Mouse (Mus musculus): ENCODE data around the gene Dusp3. TPM values are rescaled to one million over a fixed set of nuclear protein-coding genes. Genes with fewer than 3 reads are reported as not detected.
"Not testable (repeated sequence)": the region's sequence is repeated elsewhere in the genome, so short reads cannot be mapped to it uniquely, and the experiment has no call there.

Gene Dusp3
- polyA plus RNA-seq, 1 experiment from 2014 or later: 9.8 TPM

DNA sequence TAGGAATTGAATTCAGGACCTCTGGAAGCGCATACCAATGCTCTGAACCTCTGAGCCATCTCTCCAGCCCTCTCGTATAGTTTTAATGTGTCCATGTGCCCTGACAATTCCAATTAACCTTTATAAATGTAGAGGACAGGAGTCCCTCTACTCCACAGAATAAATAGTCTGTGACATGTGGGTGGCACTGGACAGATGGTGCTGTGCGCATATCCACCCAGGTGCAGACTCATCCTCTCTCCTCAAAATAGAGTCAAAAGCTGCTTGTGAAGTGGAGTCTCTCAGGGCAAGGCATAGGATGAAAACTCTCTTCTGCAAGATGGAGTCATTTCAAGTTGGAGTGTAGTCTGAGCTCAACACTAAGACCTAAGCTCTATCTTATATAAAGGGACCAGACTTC, 3.4 kb upstream of the Dusp3 start:
- DNase-seq: no peak
- H3K4me2 ChIP-seq: no peak overlapping the region
- ATAC-seq (ENCODE audit: low read depth): no peak
- 84% methylated on average over 3 of the region's 3 CpGs for WGBS (ENCODE audit: insufficient replicate concordance)
- H3K9ac ChIP-seq: no peak overlapping the region
- H3K27me3 ChIP-seq: peaks cover 29% of the 10 kb centered on the region
- no peaks in the 10 kb centered on the region for H3K36me3 ChIP-seq
- no peak overlapping the region for H3K27ac ChIP-seq
- peaks cover 40% of the 10 kb centered on the region for H3K4me1 ChIP-seq (replicated peaks)
- no peaks in the 10 kb centered on the region for H3K9me3 ChIP-seq (replicated peaks)
- no peak overlapping the region for H3K4me3 ChIP-seq (replicated peaks)

DNA sequence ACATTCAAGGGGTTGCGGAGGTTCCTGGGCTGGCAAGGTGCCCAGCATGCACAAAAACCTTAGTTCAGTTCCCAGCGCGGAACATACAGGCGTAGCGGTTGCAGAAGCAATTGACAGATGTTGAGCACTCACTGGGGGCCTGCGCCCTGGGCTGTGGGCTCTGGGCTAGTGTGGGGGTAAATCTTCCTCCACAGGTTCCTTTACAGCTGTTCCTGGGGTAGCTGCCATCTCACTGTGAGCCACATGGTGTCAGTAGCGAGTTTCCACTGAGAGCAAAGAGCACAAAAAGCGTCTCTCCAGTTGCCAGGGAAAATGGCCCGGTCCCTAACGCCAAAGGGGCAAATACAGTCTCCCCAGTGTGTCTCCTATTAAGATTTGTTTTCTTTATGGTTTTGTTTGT, 823 bp downstream of the Dusp3 start:
- H3K4me3 ChIP-seq (replicated peaks): no peak overlapping the region
- 8% methylated on average over 10 of the region's 10 CpGs for WGBS (ENCODE audit: insufficient replicate concordance)
- no peak overlapping the region for H3K4me2 ChIP-seq
- no peaks in the 10 kb centered on the region for H3K36me3 ChIP-seq
- H3K4me1 ChIP-seq (replicated peaks): peaks cover 42% of the 10 kb centered on the region
- peaks cover 50% of the 10 kb centered on the region for H3K27me3 ChIP-seq
- ATAC-seq (ENCODE audit: low read depth) (no peak), DNase-seq (peak; percentile 61)
- H3K9me3 ChIP-seq (replicated peaks): no peaks in the 10 kb centered on the region
- H3K9ac ChIP-seq: no peak overlapping the region
- no peak overlapping the region for H3K27ac ChIP-seq

DNA sequence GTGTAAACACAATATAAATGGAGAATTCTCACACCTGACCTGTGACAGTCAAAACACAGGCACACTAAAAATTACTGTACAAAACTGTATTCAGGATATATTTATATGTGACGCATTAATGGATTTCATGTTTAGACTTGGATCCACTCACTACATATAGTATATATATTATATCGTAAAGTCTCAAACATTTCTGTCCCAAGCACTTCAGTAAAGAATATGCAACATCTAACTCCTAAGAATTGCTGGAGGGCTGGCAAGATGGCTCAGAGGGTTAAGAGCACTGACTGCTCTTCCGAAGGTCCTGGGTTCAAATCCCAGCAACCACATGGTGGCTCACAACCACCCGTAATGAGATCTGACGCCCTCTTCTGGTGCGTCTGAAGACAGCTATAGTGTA, 1.4 kb downstream of the Dusp3 start:
- H3K9me3 ChIP-seq (replicated peaks); DNase-seq; H3K9ac ChIP-seq; H3K27ac ChIP-seq; H3K4me3 ChIP-seq (replicated peaks); ATAC-seq (ENCODE audit: low read depth); H3K36me3 ChIP-seq; H3K4me2 ChIP-seq: not testable (repeated sequence)
- Histone ChIP-seq H3K27me3 (peaks cover 50% of the 10 kb centered on the region), H3K4me1 (replicated peaks) (peaks cover 47% of the 10 kb centered on the region)
- WGBS (ENCODE audit: insufficient replicate concordance): 54% methylated on average over 6 of the region's 6 CpGs

DNA sequence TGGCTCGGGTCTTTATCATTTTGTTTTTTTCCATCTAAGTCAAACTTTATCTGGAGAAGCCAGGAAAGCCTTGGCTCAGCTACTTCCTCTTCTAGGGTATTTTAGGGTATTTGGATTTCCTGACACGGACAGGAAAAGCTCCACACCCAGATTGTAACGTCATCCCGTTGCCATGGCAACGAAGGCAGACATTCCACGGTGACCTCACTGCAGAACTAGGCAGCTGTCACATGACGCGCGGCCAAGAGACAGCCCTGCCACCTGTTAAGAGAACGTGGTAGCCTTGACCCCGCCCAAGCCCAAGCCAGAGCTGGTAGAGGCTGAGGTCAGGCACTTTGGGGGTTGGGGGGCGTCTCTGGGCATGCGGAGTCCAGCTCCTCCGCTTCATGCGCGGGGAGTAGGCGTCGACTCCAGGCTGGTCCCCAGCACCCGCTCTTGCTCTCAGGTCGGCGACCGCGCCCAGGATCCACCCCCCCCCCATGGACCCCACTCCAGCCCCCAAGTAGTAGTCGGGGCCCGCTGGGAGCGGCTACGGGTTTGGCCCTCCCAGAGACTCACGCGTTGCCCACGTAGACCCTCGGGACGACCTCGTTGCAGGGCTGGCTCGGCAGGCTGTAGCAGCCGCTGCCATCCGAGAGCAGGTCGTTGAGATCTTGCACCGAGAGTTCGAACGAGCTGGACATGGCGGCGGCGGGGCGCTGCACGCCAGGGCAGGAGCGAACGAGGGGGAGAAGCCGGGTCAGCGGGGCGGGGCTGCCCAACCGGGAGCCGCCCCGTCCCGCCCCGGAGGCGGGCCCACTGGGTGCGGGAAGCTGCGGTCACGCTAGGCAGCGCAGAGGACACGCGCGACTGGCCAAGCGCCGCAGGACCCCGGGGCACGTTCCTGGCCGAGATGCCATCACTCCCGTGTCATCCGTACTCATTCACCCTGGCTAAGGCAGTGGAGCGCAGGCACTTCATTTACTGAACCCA, 2.5 kb downstream of the Dusp3 start, which contains the start of gene Cfap97d1:
TSS of gene Cfap97d1 (plus strand) at position 226 of the 972 bp plus-strand sequence.
- Histone ChIP-seq H3K9ac (peak within 1 kb of the TSS; percentile 75), H3K27me3 (peaks cover 50% of the 10 kb centered on the region), H3K36me3 (peaks cover 7% of the 10 kb centered on the region; the same call in 1 of the 2 replicates), H3K27ac (peak within 1 kb of the TSS; percentile 64), H3K4me1 (replicated peaks) (peaks cover 47% of the 10 kb centered on the region), H3K9me3 (replicated peaks) (no peaks in the 10 kb centered on the region), H3K4me2 (peak within 1 kb of the TSS; percentile 97), H3K4me3 (replicated peaks) (peak within 1 kb of the TSS; percentile 66)
- peak; percentile 70 for DNase-seq
- WGBS (ENCODE audit: insufficient replicate concordance): 1% methylated on average over 71 of the region's 71 CpGs
- peak; percentile 75 for ATAC-seq (ENCODE audit: low read depth)

DNA sequence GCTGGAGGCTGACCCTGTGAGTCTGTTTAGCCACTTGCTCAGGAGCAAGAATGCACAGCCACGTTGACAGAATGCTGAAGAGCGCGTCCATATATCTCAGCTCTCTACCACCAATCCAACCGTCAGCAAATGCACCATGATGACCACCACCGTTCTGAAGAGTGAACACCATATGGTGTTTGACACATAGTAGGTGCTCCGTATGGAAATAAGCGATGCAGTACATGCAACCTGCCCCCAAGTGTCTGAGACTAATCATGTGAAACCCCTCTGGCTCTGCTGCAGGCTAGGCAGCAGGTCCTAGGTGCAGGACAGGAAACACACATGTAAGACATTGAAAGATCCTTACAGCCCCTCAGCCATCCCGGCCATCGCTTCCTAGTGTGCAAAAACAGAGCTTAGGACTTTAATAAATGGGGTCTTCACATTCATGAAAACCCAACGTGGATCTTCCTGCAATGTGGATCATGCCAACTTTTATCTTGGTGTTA, 3.3 kb downstream of the Dusp3 start:
- no peak for ATAC-seq (ENCODE audit: low read depth)
- H3K9me3 ChIP-seq (replicated peaks): no peaks in the 10 kb centered on the region
- H3K4me2 ChIP-seq: peak overlapping the region; percentile 97
- H3K36me3 ChIP-seq: peaks cover 13% of the 10 kb centered on the region; the same call in 1 of the 2 replicates
- H3K27ac ChIP-seq: peak overlapping the region; percentile 50
- no peak for DNase-seq
- H3K9ac ChIP-seq: no peak overlapping the region
- 35% methylated on average over 10 of the region's 10 CpGs for WGBS (ENCODE audit: insufficient replicate concordance)
- H3K4me1 ChIP-seq (replicated peaks): peaks cover 47% of the 10 kb centered on the region
- peaks cover 46% of the 10 kb centered on the region for H3K27me3 ChIP-seq
- H3K4me3 ChIP-seq (replicated peaks): peak overlapping the region; percentile 18; the same call in 1 of the 2 replicates

DNA sequence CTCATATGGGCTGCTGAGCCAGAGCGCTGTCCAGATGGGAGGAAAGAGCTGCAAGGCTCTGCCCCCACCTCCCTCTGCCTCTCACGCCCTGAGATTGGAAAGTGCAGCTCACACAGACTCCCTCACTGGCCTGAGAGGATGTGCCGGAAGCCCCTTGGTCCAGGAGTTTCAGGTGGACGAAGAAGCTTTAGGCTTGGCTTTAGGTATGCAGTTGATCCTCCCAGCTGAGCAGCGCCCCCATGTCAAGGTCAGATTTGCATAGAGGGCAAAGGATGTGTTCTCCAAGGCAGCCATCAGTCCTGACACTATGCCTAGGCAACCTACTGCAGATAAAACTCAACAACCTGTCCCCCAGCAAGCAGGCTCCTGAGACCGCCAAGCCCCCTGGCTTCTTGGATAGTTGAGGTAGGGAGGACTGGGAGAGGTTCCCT, 3.8 kb downstream of the Dusp3 start:
- ATAC-seq (ENCODE audit: low read depth) (no peak), DNase-seq (no peak)
- peaks cover 47% of the 10 kb centered on the region for H3K4me1 ChIP-seq (replicated peaks)
- 53% methylated on average over 6 of the region's 6 CpGs for WGBS (ENCODE audit: insufficient replicate concordance)
- H3K4me3 ChIP-seq (replicated peaks): 0 out of 2 replicates have a peak overlapping the region, but pooled peaks have one; percentile 18
- peaks cover 45% of the 10 kb centered on the region for H3K27me3 ChIP-seq
- peak overlapping the region; percentile 50 for H3K27ac ChIP-seq
- no peak overlapping the region for H3K9ac ChIP-seq
- no peaks in the 10 kb centered on the region for H3K9me3 ChIP-seq (replicated peaks)
- peaks cover 15% of the 10 kb centered on the region; the same call in 1 of the 2 replicates for H3K36me3 ChIP-seq
- H3K4me2 ChIP-seq: peak overlapping the region; percentile 97

DNA sequence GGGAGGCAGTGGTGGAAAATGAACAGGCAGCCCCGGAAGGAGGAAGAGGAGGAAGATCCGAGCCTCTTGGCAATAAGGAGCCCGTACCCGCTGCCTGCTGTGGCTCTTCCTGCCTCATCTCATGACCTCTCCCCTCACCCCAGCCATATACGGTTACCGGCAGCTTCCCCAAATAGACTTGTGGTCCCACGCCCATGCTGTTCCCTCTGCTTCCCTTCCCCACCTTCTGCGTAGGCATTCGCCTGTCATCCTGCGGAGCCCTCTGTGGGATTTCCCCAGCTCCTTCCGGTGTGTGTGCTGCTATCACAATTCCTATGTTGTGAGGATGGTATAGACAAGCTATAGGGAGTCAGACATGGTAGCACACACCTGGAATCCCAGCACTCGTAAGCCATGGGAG, 5.0 kb downstream of the Dusp3 start:
- Histone ChIP-seq H3K27ac (no peak overlapping the region), H3K9ac (0 out of 2 replicates have a peak overlapping the region, but pooled peaks have one; percentile 6), H3K27me3 (peaks cover 36% of the 10 kb centered on the region), H3K4me1 (replicated peaks) (peaks cover 47% of the 10 kb centered on the region), H3K9me3 (replicated peaks) (no peaks in the 10 kb centered on the region), H3K4me2 (no peak overlapping the region; the same call in 1 of the 2 replicates), H3K36me3 (peaks cover 15% of the 10 kb centered on the region; the same call in 1 of the 2 replicates), H3K4me3 (replicated peaks) (no peak overlapping the region)
- no peak for ATAC-seq (ENCODE audit: low read depth)
- DNase-seq: no peak
- 34% methylated on average over 12 of the region's 12 CpGs for WGBS (ENCODE audit: insufficient replicate concordance)

DNA sequence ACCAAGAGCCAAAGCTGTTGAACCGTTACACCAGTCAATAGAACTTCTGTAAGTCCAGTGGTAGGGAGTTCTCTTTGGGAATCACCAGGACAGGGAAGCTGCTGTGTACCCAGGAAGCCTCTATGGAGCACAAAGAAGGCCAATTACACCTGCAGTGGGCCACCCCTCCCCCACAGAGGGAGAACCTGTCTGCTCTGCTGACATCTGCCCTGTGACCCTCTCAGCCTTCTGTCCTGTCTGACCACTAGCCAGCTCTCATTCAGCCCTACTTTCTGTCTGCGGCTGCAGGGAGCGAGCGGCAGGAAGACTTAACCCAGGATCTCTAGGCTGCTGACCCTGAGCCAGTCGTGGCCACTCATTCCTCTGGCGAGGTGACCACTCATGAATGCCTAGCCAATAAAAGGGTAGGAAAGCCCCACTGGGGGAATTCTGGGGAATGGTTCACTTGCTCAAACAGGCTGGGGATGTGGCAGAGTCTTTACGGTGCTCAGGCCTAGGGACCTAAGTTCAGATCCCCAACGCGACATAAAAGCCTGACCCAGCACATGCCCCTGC, 6.1 kb downstream of the Dusp3 start:
- ATAC-seq (ENCODE audit: low read depth): no peak
- Histone ChIP-seq H3K27me3 (peaks cover 24% of the 10 kb centered on the region), H3K9ac (no peak overlapping the region), H3K4me3 (replicated peaks) (no peak overlapping the region), H3K9me3 (replicated peaks) (no peaks in the 10 kb centered on the region), H3K27ac (no peak overlapping the region), H3K4me1 (replicated peaks) (peaks cover 39% of the 10 kb centered on the region), H3K4me2 (no peak overlapping the region), H3K36me3 (peaks cover 15% of the 10 kb centered on the region; the same call in 1 of the 2 replicates)
- 74% methylated on average over 9 of the region's 9 CpGs for WGBS (ENCODE audit: insufficient replicate concordance)
- no peak for DNase-seq

DNA sequence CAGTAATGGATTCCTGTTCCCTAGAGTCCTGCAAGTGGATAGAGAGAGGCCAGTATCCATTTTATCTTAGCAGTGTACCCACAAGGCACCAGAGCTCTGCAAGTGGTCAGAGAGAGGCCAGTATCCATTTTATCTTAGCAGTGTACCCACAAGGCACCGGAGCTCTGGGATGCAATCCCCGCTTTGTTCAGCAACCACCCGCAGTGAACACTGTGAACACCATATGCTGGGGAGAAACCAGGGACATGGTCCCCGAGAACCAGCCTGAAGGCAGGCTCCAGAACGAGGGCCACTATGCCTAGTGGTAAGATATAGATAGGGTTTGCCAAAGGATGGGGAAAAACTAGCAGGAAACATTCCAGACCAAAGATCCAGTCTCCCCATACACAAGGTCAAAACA, 7.7 kb downstream of the Dusp3 start:
- Histone ChIP-seq H3K9ac (no peak overlapping the region), H3K27ac (no peak overlapping the region), H3K9me3 (replicated peaks) (no peaks in the 10 kb centered on the region), H3K4me3 (replicated peaks) (no peak overlapping the region), H3K27me3 (peaks cover 10% of the 10 kb centered on the region), H3K4me2 (no peak overlapping the region), H3K4me1 (replicated peaks) (peaks cover 29% of the 10 kb centered on the region), H3K36me3 (peaks cover 19% of the 10 kb centered on the region; the same call in 1 of the 2 replicates)
- DNase-seq (no peak), ATAC-seq (ENCODE audit: low read depth) (no peak)
- 69% methylated on average over 5 of the region's 5 CpGs for WGBS (ENCODE audit: insufficient replicate concordance)

DNA sequence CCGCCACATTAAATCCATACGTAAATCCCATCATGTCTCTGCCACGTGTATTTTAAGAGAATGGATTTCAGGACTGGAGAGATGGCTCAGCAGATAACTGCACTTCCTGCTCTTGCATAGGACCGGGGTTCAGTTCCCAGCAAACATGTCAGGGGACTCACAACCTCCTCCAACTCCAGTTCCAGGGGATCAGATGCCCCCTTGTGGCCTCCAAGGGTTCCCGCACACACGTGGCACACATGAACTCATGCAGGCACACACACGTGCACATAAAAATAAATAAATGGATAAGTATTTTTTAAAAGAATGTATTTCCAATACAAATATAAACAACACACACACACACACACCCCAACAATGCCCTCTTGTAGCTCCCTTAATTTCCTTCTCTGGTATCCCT, 9.9 kb downstream of the Dusp3 start:
- Histone ChIP-seq H3K9me3 (replicated peaks) (no peaks in the 10 kb centered on the region), H3K36me3 (peaks cover 20% of the 10 kb centered on the region; the same call in 1 of the 2 replicates), H3K27me3 (no peaks in the 10 kb centered on the region), H3K4me2 (no peak overlapping the region), H3K27ac (no peak overlapping the region), H3K9ac (no peak overlapping the region), H3K4me1 (replicated peaks) (peaks cover 13% of the 10 kb centered on the region), H3K4me3 (replicated peaks) (no peak overlapping the region)
- 81% methylated on average over 7 of the region's 7 CpGs for WGBS (ENCODE audit: insufficient replicate concordance)
- DNase-seq: no peak
- no peak for ATAC-seq (ENCODE audit: low read depth)

DNA sequence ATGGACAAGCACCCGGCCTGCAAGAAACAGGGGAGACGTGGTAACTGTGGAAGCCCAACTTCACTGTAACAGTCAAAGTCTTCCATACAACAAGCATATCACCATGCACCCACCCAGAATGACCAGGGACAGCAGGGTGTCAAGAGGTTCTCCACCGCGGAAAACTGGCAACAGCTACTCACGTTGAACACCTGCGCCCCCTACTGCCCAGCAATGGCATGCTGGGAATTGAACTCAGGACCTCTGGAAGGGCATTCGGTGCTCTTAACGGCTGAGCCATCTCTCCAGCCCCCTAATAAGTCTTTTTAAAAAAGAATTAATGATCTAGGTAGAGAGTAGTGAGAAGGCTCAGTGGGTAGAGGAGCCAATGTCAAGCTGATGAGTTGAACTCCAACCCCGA, 11.9 kb downstream of the Dusp3 start:
- H3K4me2 ChIP-seq: no peak overlapping the region
- H3K9me3 ChIP-seq (replicated peaks): no peaks in the 10 kb centered on the region
- peaks cover 16% of the 10 kb centered on the region; the same call in 1 of the 2 replicates for H3K36me3 ChIP-seq
- no peak overlapping the region for H3K4me3 ChIP-seq (replicated peaks)
- H3K4me1 ChIP-seq (replicated peaks): no peaks in the 10 kb centered on the region
- DNase-seq: no peak
- no peak overlapping the region for H3K27ac ChIP-seq
- no peaks in the 10 kb centered on the region for H3K27me3 ChIP-seq
- 52% methylated on average over 9 of the region's 9 CpGs for WGBS (ENCODE audit: insufficient replicate concordance)
- no peak overlapping the region for H3K9ac ChIP-seq
- ATAC-seq (ENCODE audit: low read depth): no peak

Data from liver, embryonic 13.5 days (tissue).